Mouse (Mus musculus): Measurements from ENCODE around the gene Ttc7b. TPM values are rescaled to one million over a fixed set of nuclear protein-coding genes. Genes with fewer than 3 reads are reported as not detected.

The Ttc7b gene
- total RNA-seq, 2 experiments from 2014 or later: 138 to 139 TPM

DNA sequence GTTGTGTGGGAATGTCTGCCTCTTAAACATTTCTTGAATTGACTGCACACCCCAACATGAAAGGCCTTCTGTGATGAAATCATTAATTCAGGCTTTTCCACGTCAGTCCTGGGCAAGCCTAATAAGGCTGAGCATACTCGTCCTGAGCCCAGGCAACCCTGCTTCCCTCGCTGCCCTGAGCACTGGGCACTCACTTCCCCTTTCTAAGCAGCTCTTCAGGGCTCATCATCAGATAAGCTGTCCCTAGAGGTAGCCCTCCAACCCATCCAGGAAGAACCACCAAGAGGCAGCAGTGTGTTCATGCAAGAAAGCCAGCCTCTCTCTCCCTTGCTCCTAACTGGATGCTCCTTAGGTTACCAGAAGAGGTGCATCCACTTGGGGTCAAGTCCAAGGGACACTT, 27.9 kb downstream of the Ttc7b start:
- DNase-seq: no peak
- intact Hi-C loops (cut with DNase I): no loop called here

DNA sequence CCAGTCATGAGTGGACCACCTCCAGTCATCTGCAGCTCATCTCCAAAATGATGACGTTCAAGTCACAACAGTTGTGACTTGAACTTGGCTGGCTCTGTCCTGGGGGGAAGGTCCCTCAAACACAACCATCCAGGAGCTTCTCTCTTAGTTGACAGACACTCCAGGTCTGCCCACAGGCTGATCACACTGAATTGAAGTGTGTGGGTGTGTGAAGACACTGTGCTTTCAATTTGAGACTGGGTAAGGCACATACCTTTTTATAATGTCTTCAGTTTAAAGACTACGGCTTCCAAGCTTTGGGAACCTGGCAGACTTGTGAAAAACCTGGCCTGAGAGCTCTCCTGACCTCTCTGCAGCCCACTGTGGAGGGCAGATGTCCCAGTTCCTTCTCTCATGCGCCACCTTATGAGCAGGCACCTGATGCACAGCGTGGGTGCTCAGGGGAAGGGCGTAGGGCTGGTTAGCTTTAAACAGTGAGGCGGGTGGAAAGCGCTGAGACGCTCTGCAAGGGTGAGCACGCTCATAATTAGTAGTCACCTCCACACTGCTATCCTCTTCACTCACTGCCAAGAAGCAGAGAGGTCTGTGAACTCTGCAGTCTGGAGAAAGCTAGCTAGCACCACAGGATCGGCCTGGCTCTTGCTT, 28.5 kb downstream of the Ttc7b start:
- intact Hi-C loops (cut with DNase I): no loop called here
- no peak for DNase-seq

DNA sequence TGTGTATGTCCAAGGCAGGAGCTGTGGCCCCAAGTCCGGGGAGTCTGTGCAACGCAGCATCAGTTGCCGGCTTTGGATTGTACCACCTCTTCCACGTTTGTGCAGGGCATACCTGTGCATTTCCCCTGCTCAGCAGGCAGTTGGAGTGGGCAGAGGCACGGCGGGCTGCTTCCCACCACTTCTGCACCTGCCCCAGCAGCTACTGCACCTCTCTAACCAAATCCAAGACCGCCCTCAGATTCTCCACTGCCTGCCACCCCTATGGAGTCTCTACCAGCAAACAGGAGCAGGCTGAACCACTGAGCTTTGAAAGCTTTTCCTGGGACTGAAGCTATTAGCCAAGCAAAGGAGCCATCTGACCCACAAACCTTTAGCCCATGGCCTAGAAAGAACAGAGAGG, 30.8 kb downstream of the Ttc7b start:
- intact Hi-C loops (cut with DNase I): no loop called here
- no peak for DNase-seq

DNA sequence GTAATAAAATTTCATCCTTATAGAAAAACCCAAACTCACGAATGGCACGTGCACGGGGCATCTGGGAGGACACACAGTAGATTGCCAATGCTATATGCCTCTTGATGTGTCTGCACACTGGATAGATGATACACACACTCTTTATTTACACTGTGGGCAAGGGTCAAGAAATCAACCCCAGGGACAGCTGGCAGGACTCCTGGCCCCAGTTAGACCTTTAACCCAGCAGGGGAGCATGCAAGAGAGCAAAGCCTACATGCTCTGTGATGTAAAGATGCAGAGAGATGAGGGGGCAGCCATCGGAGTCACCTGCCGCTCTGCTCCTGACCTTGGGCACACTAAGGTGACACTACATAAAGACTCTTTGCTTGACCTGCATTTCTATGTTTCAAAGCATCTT, 32.3 kb downstream of the Ttc7b start:
- no peak for DNase-seq
- intact Hi-C loops (cut with DNase I): no loop called here

DNA sequence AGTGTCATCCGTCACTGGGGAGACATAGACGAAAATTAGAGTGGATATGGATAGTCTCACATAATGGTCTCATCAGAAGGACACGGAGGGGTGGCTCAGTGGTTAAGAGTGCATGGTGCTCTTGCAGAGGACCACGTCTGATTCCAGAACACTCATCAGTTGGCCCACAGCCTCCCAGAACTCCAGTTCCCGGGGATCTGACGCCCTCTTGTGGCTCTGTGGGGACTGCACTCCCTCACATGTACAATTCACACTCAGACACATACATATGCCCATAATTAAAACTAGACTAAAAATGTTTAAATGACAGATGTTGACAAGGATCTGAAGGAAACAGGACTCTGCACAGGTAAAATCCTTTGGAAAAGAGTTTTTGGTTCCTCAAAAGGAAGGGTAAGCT, 34.4 kb downstream of the Ttc7b start:
- intact Hi-C loops (cut with DNase I): no loop called here
- DNase-seq: no peak

DNA sequence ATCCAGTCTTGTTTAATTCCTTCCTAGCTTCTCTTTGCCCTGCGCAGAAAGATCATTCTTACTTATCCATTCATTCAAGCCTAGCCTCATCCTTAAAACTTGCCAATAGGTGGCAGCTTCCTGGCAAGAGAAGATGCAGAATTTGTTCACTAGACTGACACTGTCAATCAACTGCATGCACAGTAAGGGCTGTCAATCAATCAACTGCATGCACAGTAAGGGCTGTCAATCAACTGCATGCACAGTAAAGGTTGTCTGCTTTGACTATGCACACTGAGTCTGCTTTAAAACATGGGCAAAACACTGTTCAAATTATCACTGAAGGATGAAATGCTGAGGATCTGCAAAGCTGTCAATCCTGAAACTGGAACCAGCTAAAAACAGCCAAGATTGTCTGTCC, 37.6 kb downstream of the Ttc7b start:
- intact Hi-C loops (cut with DNase I): no loop called here
- DNase-seq: no peak

DNA sequence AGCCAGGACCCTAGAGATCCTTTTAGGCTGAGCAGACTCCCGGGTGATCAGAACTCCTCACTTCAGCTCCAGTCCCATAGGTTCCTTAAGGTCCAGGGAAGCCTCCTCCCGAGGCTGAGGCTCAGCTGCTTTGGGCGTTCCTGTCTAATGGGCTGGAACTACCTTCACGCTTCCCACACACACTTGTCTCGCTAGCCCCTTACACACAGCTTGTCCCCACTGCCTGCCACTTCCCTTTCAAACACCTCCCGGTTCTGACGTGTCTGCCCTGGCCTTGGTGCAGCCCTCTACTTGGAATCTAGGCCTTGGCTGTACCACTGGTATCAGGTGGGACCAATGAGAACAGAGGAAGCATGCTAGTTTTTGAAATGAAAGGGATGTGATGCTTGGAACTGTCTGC, 38.4 kb downstream of the Ttc7b start:
- intact Hi-C loops (cut with DNase I): no loop called here
- DNase-seq: no peak

DNA sequence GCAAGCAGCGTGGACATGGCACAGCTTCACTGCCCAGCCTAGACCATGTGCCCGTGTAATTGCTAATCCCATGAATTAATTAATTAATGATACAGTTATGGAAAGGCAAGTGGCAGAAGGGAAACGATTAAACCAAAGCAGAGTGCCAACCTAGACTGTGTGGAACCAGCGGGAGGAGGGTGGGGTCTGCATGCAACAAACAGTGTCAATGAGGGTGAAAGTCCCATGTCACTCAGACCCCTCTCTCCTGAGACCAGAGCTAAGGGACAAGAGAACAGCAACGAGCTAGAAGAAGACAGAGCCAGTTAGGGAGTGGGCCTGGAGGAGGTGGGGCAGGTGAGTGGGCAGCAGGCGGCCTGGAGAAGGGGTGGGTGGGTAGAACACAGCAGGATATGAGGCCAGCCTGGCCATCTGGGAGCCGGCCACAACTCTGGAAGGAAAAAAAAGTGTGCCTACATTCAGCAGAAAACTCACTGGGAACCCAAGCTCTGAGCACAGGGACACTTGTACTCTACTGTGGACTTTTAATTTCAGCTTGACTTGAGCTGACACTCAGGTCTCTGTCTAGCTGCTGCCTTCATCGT, 39.1 kb downstream of the Ttc7b start:
- no peak for DNase-seq
- intact Hi-C loops (cut with DNase I): loop anchor here (2.0 kb wide), 1 partner anchor 279 kb away; no protein-coding TSS in a partner anchor

DNA sequence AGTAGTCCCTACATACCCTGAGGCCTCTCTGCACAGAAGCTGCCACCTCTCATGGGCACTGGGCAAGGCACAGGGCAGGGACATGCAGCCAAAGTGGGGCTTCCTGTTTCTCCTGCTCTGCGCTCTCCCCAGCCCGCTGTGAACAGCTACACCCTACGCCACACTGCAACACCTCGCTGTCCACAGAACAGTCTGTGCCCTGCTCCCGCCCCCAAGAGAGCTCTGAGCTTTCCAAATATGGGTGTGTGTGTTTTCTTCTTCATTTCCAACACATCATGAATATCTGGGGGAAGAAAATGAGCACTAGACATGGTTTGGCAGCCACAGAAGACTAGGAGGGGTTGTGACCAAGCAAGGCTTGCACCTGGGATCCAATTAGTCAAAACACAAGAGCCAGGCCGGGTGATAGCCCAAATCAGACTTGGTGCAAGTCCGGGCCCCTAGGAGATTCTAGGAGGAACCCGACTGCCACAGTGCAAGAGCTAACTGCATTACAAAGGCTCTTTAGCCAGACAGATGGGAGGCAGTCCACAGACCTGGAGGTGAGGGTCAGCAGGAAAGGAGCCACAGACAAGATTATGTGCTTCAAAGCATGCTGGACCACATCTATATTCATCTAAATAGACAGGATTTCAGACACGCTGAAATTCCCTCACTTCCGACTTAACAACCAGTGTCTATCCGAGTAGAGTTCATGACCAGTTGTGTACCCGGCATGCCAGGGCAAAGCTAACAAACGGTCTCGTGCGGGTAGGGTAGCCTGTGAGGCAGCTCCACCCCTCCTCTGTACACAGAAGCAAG, 39.8 kb downstream of the Ttc7b start:
- DNase-seq: peak in 1 of 2 experiments; percentile 21
- intact Hi-C loops (cut with DNase I): loop anchor here (2.0 kb wide), 1 partner anchor 278 kb away; no protein-coding TSS in a partner anchor

DNA sequence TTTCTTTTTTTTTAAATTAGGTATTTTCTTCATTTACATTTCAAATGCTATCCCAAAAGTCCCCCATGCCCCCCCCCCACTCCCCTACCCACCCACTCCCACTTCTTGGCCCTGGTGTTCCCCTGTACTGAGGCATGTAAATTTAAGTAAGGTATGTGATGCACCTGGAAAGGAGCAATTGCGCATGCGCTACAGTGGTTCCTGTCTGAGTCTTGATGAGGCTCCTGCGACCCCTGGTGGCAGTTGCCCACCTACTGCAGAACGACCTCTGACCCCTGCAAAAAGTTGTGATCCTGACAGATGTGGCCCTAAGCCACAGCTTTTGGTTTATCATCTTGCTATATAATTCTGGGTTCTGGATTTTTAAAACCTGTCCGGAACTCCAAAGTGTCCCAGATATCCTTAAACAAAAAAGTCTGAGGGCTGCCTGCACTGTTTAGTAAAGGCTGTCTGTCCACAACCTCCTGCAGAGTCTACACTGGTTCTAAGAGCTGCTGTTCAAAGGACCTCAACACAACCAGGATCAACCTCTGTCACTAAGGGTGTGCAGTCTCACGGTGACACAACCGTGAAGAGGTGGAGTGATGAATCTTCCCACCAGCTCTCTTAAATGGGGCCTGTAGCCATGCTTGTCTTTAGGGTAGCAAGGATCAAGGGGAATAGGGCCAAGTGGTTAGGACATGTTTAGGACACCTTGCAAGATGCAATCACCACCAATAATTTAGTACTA, 40.6 kb downstream of the Ttc7b start:
- peak in 1 of 2 experiments; percentile 50 for DNase-seq
- intact Hi-C loops (cut with DNase I): loop anchor here (2.0 kb wide), 1 partner anchor 277 kb away; no protein-coding TSS in a partner anchor

DNA sequence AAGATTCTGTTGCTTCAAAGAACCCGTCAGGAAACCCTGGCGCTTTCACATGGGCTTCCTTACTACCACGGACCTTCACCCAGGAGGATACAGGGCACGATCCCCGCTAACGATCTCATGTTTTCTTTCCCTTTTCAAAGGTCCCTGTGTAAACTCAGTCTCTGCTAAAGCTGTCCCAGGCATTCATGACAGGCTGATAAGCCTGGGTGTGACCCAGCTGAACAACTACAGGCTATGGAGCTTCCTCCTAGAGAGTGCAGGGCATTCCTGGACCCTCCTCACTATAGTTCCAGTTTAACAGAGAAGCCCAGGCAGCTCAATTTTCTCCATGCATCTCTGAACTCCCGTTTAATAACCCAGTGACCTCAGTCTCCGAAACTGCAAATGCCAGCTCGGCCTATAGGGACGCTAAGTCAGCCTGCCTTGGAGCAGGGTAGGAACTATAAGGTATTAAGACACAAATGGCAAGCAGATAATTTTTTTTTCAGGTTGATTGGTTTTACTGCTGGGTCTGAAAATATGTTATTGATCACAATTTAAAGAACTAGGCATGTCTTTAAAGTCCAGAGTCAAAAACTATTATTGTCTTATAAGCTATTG, 41.3 kb downstream of the Ttc7b start:
- DNase-seq: no peak
- intact Hi-C loops (cut with DNase I): no loop called here

DNA sequence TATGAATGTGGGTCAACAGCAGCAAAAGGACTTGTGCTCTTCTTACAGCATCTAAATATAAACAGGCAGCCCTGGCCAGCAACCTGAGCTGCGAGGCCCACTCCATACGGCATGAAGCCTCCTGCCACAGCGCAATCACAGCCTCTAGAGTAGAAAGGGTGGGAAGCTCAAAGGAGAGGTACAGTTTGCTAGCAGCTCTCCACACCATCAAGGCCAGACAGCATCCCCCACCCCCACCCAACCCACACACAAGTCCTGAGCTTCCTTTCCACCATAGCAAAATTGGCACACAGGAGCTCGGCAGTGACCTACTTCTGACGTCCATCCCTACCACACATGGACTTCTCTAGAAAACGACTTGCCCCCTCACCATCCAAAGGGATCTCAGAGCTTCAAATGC, 42.0 kb downstream of the Ttc7b start:
- DNase-seq: no peak
- intact Hi-C loops (cut with DNase I): no loop called here

DNA sequence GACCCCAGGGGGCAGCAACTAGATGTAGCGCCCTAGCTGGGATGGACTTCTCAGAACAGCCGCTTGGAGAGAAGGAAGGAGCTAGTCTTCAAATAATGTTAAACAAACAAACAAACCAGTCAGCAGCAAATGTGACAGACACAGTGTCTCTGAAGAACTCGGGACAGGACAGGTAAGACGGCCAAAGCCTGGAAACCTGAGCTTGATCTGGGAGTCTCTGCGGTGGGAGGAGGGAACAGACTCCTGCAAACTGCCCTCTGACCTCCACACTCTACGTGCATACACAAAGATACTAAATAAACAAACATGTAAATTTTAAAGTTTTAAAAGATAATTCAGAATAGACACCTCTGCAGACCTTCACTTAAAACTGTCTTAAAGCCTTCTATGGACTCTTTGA, 42.5 kb downstream of the Ttc7b start:
- no peak for DNase-seq
- intact Hi-C loops (cut with DNase I): no loop called here

DNA sequence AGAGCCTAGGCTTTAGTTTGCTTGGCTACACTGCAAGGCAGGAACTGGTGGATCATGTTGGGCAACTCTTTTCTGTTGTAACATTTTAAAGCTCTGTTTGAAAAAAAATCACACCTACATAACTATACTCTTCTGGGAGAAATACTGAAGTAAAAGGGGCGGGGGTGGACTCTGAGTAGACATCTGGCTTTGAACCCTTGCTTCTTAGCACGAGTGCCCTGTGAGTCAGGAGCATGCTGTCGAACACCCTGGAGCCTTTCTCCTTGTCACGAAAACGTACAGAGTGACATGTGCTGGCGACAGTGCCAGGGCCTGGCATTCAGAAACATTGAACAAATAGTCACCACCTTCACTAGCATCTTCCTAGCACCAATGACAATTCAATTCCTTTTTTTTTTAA, 43.2 kb downstream of the Ttc7b start:
- intact Hi-C loops (cut with DNase I): no loop called here
- DNase-seq: no peak

DNA sequence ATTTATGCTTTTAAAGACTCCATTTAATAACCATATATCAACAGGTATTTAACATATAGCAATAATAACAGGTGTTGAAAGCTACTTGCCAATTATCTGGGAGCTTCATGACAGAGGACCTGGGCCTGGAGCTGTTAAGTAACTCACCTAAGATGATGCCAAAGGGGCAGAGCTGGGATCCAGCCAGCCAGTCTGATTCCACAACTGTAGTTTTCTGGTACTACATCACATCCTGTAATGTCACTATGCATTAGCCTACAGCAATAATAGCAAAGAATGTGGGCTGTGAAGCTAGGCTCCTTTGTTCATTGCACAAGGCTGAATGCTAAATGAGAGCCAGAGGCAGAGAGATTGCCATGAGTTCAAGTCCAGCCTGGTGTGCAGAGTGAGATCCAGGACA, 44.3 kb downstream of the Ttc7b start:
- intact Hi-C loops (cut with DNase I): no loop called here
- no peak for DNase-seq

DNA sequence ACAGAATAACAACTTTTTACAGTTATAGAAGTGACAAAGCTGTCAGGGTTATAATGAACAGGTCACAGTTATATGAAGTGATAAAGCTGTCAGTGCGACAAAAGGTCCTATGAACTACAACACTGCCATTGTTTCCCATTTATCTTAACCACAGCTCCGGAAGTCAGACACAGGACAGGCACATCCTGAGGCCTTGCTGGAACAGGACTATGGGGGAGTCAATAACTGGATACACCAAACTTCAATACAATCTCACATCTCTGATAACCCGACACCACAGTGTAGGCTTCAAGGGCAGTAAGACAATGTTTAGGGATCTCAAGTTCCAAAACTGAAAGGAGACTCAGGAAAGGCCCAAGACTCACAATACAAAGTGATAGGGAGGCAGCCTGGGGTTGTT, 45.1 kb downstream of the Ttc7b start:
- intact Hi-C loops (cut with DNase I): no loop called here
- DNase-seq: no peak

DNA sequence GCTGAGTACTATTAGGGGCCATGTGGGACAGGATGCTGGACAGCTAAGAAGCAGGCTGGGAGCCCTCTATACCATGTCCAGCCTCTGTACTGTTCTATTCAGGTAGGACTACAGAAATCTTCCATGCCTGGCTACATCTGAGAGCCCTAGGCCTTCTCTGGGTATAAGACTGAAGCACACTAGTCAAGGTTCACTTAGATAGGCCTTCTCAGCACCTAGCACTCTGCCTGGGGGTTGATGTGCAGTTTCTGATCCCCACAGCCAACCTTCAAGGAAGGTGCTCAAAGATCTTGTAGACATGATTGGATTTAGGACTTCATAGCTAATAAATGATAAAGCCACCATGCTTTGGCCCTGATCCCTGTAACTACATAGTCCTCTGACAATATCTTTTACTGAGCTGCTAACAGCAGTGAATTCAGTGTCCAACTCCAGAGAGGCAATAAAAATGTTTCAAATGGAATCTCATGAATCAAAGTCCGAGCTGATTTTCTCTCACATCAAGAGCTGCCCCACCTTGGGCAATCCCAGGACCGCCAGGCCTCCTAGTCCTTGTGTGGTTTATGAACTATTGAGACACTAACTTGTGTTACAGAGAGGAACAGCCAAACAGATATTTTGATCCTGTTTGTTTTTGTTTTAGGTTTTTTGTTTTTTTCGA, 45.8 kb downstream of the Ttc7b start:
- DNase-seq: no peak
- intact Hi-C loops (cut with DNase I): no loop called here

DNA sequence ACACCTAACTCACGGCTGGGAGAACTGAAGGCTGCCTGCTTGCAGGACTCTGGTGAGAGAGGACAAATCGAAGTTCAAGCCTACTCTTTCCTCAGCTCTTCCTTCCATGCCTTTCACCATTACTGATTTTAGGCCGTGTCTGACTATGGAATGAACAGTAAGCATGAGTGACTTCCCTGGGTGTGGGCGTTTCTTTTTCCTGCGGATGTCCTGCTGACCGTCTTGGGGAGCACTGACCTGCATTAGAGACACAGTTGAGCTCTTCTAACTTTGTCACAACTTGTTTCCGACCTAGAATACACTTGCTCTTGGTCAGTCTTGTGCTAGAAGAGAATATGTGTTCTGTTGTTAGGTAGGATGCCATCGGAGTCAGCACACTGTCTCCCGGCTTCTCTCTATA, 50.3 kb downstream of the Ttc7b start:
- no peak for DNase-seq
- intact Hi-C loops (cut with DNase I): no loop called here

DNA sequence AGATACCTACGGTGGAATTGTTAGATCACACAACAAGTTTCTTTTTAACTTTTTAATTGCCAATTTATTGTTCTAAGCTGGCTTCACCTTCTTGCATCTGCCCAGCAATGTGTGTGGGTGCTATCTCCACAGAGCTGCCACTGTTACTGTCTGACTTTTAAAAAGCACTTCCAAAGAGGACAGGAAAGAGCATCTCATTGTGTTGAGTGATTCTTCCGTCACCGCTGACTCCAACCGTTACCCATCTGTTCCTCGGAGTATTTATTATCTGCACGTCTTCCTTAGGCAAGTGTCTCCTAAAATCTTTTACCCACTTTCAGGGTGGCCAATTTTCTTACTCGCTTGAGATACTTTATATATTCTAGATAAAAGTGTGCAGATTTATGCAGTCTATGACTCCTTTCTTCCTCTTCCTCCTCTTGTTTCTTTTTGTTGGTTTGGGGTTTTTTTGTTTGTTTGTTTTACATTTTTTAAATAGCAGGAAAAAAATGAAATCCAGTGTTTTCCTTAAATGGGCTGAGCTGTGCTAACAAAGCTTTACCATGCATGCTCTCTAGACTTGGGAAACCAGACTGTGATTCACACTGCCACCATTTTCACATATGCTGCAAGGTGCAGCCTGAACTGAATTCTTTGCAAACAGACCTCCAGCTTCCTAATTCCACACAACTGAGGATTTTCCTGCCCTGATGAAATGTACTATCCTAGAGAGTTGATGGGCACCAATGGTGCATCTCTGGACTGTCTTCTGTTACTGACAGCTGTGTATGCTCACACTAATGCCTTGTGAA, 50.9 kb downstream of the Ttc7b start:
- intact Hi-C loops (cut with DNase I): no loop called here
- no peak for DNase-seq
